Mouse (Mus musculus) forebrain, embryonic 11.5 days (tissue): ENCODE data around the gene Ttc7b. TPM values are rescaled to one million over a fixed set of nuclear protein-coding genes. Genes with fewer than 3 reads are reported as not detected.

Experiments used
- ATAC-seq: fragments of 200-750 bp; cut with Nextera tagmentation; replicated peaks from 2 replicates; pipeline ENCODE4 v1.8.0; 2017; ENCODE audit warnings: moderate TSS enrichment; ENCODE audit not compliant: low FRiP score
- DNase-seq: peaks from one replicate; pipeline ENCODE4 v3.0.0-alpha.2; 2017; ENCODE audit warnings: low spot score
- H3K27ac ChIP-seq: fragments of 300-500 bp; sonication (generic); 2 replicates; pipeline ENCODE4 v1.5.1; 2014; ENCODE audit warnings: low read depth, low read length
- H3K27me3 ChIP-seq: fragments of 300-500 bp; sonication (generic); 2 replicates; pipeline ENCODE4 v1.6.1; 2014; ENCODE audit warnings: mild to moderate bottlenecking, low read length, mixed read lengths; ENCODE audit not compliant: control insufficient read depth, insufficient read depth
- H3K36me3 ChIP-seq: fragments of 300-500 bp; sonication (generic); 2 replicates; pipeline ENCODE4 v1.6.1; 2014; ENCODE audit warnings: mild to moderate bottlenecking, low read length, moderate library complexity, mixed read lengths; ENCODE audit not compliant: control insufficient read depth, insufficient read depth
- H3K4me1 ChIP-seq: fragments of 300-500 bp; sonication (generic); replicated peaks from 2 replicates; pipeline ENCODE4 v1.6.1; 2014; ENCODE audit warnings: low read length, mixed read lengths; ENCODE audit not compliant: control insufficient read depth, insufficient read depth
- H3K4me2 ChIP-seq: fragments of 300-500 bp; sonication (generic); 2 replicates; pipeline ENCODE4 v1.6.1; 2014; ENCODE audit warnings: low read depth, mild to moderate bottlenecking, low read length, moderate library complexity, mixed read lengths; ENCODE audit not compliant: severe bottlenecking
- H3K4me3 ChIP-seq: fragments of 300-500 bp; sonication (generic); 2 replicates; pipeline ENCODE4 v1.5.1; 2014; ENCODE audit warnings: low read depth, low read length
- H3K9ac ChIP-seq: fragments of 300-500 bp; sonication (generic); 2 replicates; pipeline ENCODE4 v1.6.1; 2014; ENCODE audit warnings: low read length
- H3K9me3 ChIP-seq: fragments of 300-500 bp; sonication (generic); 2 replicates; pipeline ENCODE4 v1.6.1; 2016; ENCODE audit warnings: low read length, mixed read lengths; ENCODE audit not compliant: control insufficient read depth
- WGBS: fragments of 180-500 bp; shearing (Covaris S2); extraction: QIAGEN DNeasy Blood & Tissue Kit; methylation state at CpG from one replicate; pipeline ENCODE4 v1.1.7; 2014; 5-methylcytosine and 5-hydroxymethylcytosine counted together
- polyA plus RNA-seq: library from polyadenylated mRNA; unstranded; fragments of >200 nt; fragmentation: Nextera tagmentation; extraction: Ambion mirVana; gene quantifications from 2 replicates; pipeline ENCODE4 v1.2.1, GENCODE M21; 2014

The Ttc7b gene
- polyA plus RNA-seq, 1 experiment from 2014 or later = 9.5 TPM

DNA sequence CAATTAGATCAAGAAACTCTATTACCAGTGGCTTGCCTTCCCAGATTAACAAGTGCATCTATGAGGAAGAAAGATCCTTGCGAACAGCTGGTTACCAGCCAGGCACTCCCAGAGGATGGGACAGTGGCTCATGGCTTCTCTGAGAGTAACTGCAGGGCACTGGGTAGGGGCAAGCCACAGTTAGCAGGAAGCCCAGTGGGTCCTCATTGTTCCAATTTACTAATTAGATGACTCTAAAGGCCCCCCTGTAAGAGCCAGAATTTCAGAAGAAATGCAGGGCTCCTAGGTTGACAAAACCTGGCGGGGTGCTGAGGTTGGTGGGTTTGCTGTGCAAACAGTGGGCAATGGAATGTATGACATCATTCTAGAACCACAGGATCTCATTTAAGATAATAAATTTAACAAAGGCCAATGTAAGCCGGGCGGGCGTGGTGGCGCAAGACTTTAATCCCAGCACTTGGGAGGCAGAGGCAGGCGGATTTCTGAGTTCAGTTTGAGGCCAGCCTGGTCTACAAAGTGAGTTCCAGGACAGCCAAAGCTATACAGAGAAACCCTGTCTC, 179.6 kb downstream of the Ttc7b start:
- Histone ChIP-seq H3K9me3 (no peaks in the 10 kb centered on the region), H3K36me3 (no peaks in the 10 kb centered on the region), H3K27ac (0 out of 2 replicates have a peak overlapping the region, but pooled peaks have one; percentile 12), H3K9ac (no peak overlapping the region), H3K4me1 (0 out of 2 replicates have a peak, but pooled peaks cover 2% of the 10 kb centered on the region), H3K27me3 (no peaks in the 10 kb centered on the region), H3K4me3 (no peak overlapping the region), H3K4me2 (no peak overlapping the region)
- DNase-seq = no peak
- WGBS = 77% methylated on average over 7 of the region's 7 CpGs
- no peak for ATAC-seq

GRCm38 (mm10) chr12:100338055-100338454, 182.6 kb downstream of the Ttc7b start:
- H3K4me2 ChIP-seq = no peak overlapping the region
- no peaks in the 10 kb centered on the region for H3K9me3 ChIP-seq
- H3K4me1 ChIP-seq = 0 out of 2 replicates have a peak, but pooled peaks cover 2% of the 10 kb centered on the region
- no peaks in the 10 kb centered on the region for H3K27me3 ChIP-seq
- no peak overlapping the region for H3K4me3 ChIP-seq
- no peaks in the 10 kb centered on the region for H3K36me3 ChIP-seq
- H3K9ac ChIP-seq = no peak overlapping the region
- H3K27ac ChIP-seq = no peak overlapping the region
- peak; percentile 56; the same call in 1 of the 2 replicates for ATAC-seq
- DNase-seq = no peak
- 51% methylated on average over 3 of the region's 3 CpGs for WGBS

GRCm38 (mm10) chr12:100337351-100338018, 183.1 kb downstream of the Ttc7b start:
- Histone ChIP-seq H3K4me3 (no peak overlapping the region), H3K4me1 (0 out of 2 replicates have a peak, but pooled peaks cover 2% of the 10 kb centered on the region), H3K9ac (no peak overlapping the region), H3K27me3 (no peaks in the 10 kb centered on the region), H3K36me3 (no peaks in the 10 kb centered on the region), H3K9me3 (no peaks in the 10 kb centered on the region), H3K27ac (no peak overlapping the region), H3K4me2 (no peak overlapping the region)
- peak; percentile 56; the same call in 1 of the 2 replicates for ATAC-seq
- DNase-seq = no peak
- WGBS = 62% methylated on average over 5 of the region's 5 CpGs

GRCm38 (mm10) chr12:100336241-100336640, 184.4 kb downstream of the Ttc7b start:
- H3K9ac ChIP-seq = no peak overlapping the region
- 0 out of 2 replicates have a peak, but pooled peaks cover 2% of the 10 kb centered on the region for H3K4me1 ChIP-seq
- DNase-seq = no peak
- H3K4me2 ChIP-seq = no peak overlapping the region
- H3K36me3 ChIP-seq = no peaks in the 10 kb centered on the region
- no peaks in the 10 kb centered on the region for H3K9me3 ChIP-seq
- no peak overlapping the region for H3K4me3 ChIP-seq
- ATAC-seq = no peak
- no peaks in the 10 kb centered on the region for H3K27me3 ChIP-seq
- WGBS = 87% methylated on average over 5 of the region's 5 CpGs
- no peak overlapping the region for H3K27ac ChIP-seq

DNA sequence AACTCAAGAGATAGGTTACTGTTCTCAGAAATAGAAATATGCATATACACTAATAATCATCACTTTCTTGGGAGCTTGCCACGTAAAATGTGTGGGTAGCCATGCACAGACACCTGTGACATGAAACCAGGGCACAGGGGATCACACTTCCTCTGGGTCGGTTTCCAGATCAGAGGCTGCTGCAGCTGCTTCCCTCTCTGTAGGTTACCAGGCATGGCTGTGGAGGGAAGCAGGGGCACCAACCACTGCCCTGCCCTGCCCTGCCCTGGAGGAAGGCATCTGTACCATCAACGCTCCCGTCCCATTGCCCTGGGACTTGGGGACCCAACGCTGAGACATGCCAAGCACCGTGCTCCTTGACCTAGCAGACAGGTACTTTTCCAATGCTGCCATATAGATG, 188.8 kb downstream of the Ttc7b start:
- ATAC-seq (no peak), DNase-seq (no peak)
- WGBS = 94% methylated on average over 6 of the region's 6 CpGs
- Histone ChIP-seq H3K9ac (no peak overlapping the region), H3K27ac (no peak overlapping the region), H3K9me3 (no peaks in the 10 kb centered on the region), H3K27me3 (no peaks in the 10 kb centered on the region), H3K4me3 (no peak overlapping the region), H3K4me1 (no peaks in the 10 kb centered on the region), H3K36me3 (no peaks in the 10 kb centered on the region), H3K4me2 (no peak overlapping the region)

GRCm38 (mm10) chr12:100330234-100330633, 190.4 kb downstream of the Ttc7b start:
- no peaks in the 10 kb centered on the region for H3K9me3 ChIP-seq
- ATAC-seq = no peak
- no peak for DNase-seq
- H3K4me2 ChIP-seq = no peak overlapping the region
- no peaks in the 10 kb centered on the region for H3K4me1 ChIP-seq
- H3K36me3 ChIP-seq = no peaks in the 10 kb centered on the region
- no peak overlapping the region for H3K9ac ChIP-seq
- no peak overlapping the region for H3K4me3 ChIP-seq
- 93% methylated on average over 8 of the region's 8 CpGs for WGBS
- no peak overlapping the region for H3K27ac ChIP-seq
- no peaks in the 10 kb centered on the region for H3K27me3 ChIP-seq

DNA sequence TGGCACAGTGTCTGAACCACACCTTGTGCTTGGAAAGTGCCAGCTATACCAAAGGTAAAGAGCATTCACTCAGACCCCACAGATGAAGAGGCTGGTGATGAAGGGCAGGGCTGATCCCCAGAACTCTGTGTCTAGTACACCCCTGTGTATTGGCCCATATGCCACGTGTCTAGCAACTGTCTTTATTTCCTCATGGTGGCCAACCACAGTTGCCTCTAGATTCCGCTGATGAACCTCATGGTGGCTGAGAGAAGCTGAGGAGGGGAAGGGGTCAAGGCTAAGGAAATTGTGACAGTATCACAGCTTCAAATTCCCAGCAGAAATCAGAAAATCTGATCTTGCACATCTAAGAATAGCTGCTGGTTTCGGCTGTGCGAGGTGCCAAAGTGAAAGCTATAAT, 191.6 kb downstream of the Ttc7b start:
- H3K36me3 ChIP-seq = no peaks in the 10 kb centered on the region
- DNase-seq (no peak), ATAC-seq (no peak)
- H3K27me3 ChIP-seq = no peaks in the 10 kb centered on the region
- no peaks in the 10 kb centered on the region for H3K4me1 ChIP-seq
- H3K4me2 ChIP-seq = no peak overlapping the region
- no peak overlapping the region for H3K4me3 ChIP-seq
- WGBS = 89% methylated on average over 4 of the region's 4 CpGs
- H3K9me3 ChIP-seq = no peaks in the 10 kb centered on the region
- no peak overlapping the region for H3K27ac ChIP-seq
- H3K9ac ChIP-seq = no peak overlapping the region

GRCm38 (mm10) chr12:100328557-100328956, 192.1 kb downstream of the Ttc7b start:
- Histone ChIP-seq H3K36me3 (no peaks in the 10 kb centered on the region), H3K9me3 (no peaks in the 10 kb centered on the region), H3K4me2 (no peak overlapping the region), H3K4me1 (no peaks in the 10 kb centered on the region), H3K27ac (no peak overlapping the region), H3K27me3 (no peaks in the 10 kb centered on the region), H3K9ac (no peak overlapping the region), H3K4me3 (no peak overlapping the region)
- no peak for ATAC-seq
- no peak for DNase-seq
- 93% methylated on average over 9 of the region's 9 CpGs for WGBS

DNA sequence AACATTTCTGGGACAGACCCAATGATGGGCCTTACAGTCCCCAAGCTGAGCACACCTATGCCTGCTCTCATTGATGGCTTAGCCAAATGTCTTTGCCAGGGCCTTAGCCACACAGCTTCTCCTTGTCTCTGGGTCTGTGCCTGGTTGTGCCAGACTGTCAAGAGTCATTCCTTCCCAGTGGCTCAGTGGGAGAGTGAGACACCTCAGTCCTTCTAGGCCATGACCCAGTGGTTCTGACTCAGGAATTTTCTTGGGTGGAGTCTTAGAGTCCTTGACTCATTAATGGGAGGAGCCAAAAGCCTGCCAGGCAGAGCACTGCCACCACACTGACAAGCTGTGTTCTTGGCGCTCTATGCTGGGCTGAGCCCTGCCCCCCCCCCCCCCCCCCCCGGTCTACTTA, 193.9 kb downstream of the Ttc7b start:
- Histone ChIP-seq H3K27ac (no peak overlapping the region), H3K4me1 (no peaks in the 10 kb centered on the region), H3K36me3 (no peaks in the 10 kb centered on the region), H3K4me2 (no peak overlapping the region), H3K27me3 (no peaks in the 10 kb centered on the region), H3K4me3 (no peak overlapping the region), H3K9ac (no peak overlapping the region), H3K9me3 (no peaks in the 10 kb centered on the region)
- ATAC-seq (no peak), DNase-seq (no peak)
- 80% methylated on average over 1 of the region's 2 CpGs for WGBS
